Mouse (Mus musculus) adrenal gland, postnatal 14 days (tissue): Measurements from ENCODE around the gene Irx3. TPM values are rescaled to one million over a fixed set of nuclear protein-coding genes. Genes with fewer than 3 reads are reported as not detected.

Source experiments
- DNase-seq: peaks from one replicate; pipeline ENCODE4 v3.0.0; 2021; ENCODE audit warnings: mixed read lengths
- total RNA-seq: library from RNA; stranded (reverse); gene quantifications from 2 replicates; pipeline ENCODE4 v1.2.3, GENCODE M21; 2021

Gene Irx3
- total RNA-seq, 1 experiment from 2014 or later: 6.2 TPM

GRCm38 (mm10) chr8:91801241-91801811, 541 bp downstream of the Irx3 start:
- DNase-seq: peak; percentile 64

- DNase-seq: peak; percentile 32
These were observed 1.2 kb downstream of the Irx3 start for GRCm38 (mm10) chr8:91800523-91801240.

GRCm38 (mm10) chr8:91799681-91800522, 2.0 kb downstream of the Irx3 start:
- no peak for DNase-seq

- no peak for DNase-seq
These were observed 2.8 kb downstream of the Irx3 start for GRCm38 (mm10) chr8:91799016-91799581.

GRCm38 (mm10) chr8:91797626-91798271, 4.1 kb downstream of the Irx3 start:
- peak; percentile 71 for DNase-seq

- no peak for DNase-seq
These were observed 8.0 kb downstream of the Irx3 start for GRCm38 (mm10) chr8:91793846-91794245.

GRCm38 (mm10) chr8:91787194-91787895, 14.5 kb downstream of the Irx3 start:
- no peak for DNase-seq

GRCm38 (mm10) chr8:91782940-91783339, 18.9 kb downstream of the Irx3 start:
- DNase-seq: no peak

GRCm38 (mm10) chr8:91782201-91782600, 19.7 kb downstream of the Irx3 start:
- DNase-seq: no peak

GRCm38 (mm10) chr8:91780648-91781047, 21.2 kb downstream of the Irx3 start:
- peak; percentile 46 for DNase-seq

GRCm38 (mm10) chr8:91768857-91769256, 33.0 kb downstream of the Irx3 start:
- no peak for DNase-seq

- peak; percentile 27 for DNase-seq
These were observed 36.3 kb downstream of the Irx3 start for GRCm38 (mm10) chr8:91765411-91766034.

- DNase-seq: no peak
These were observed 46.3 kb downstream of the Irx3 start for GRCm38 (mm10) chr8:91755566-91755965.

GRCm38 (mm10) chr8:91755062-91755461, 46.8 kb downstream of the Irx3 start:
- DNase-seq: no peak

GRCm38 (mm10) chr8:91750794-91751125, 51.1 kb downstream of the Irx3 start:
- DNase-seq: no peak

- no peak for DNase-seq
These were observed 51.6 kb downstream of the Irx3 start for GRCm38 (mm10) chr8:91750096-91750793.

GRCm38 (mm10) chr8:91749412-91749811, 52.5 kb downstream of the Irx3 start:
- DNase-seq: no peak
